Mouse (Mus musculus): ENCODE measurements at regions not wholly inside any gene's neighbourhood (a gene's known extent, or its start where the extent isn't known, plus 50 kb on each side); places are given as distances from the start of the nearest gene placed in this dataset.

- ATAC-seq (replicated peaks; ENCODE audit: poor library complexity, severe bottlenecking), result no peak
Observed at GRCm38 (mm10) chr10:92247449-92247805, 474.8 kb downstream of the Nedd1 start.

GRCm38 (mm10) chr10:92246785-92247448 lies 475.3 kb downstream of the Nedd1 start:
- ATAC-seq (replicated peaks; ENCODE audit: poor library complexity, severe bottlenecking), result no peak

GRCm38 (mm10) chr10:92242714-92243440 lies 479.3 kb downstream of the Nedd1 start:
- no peak for ATAC-seq (replicated peaks; ENCODE audit: poor library complexity, severe bottlenecking)

- ATAC-seq (replicated peaks; ENCODE audit: poor library complexity, severe bottlenecking), result no peak
Observed at GRCm38 (mm10) chr10:92237881-92238280, 484.3 kb downstream of the Nedd1 start.

GRCm38 (mm10) chr10:92232081-92232480 lies 490.1 kb downstream of the Nedd1 start:
- no peak for ATAC-seq (replicated peaks; ENCODE audit: poor library complexity, severe bottlenecking)

- ATAC-seq (replicated peaks; ENCODE audit: poor library complexity, severe bottlenecking), result no peak
Observed at GRCm38 (mm10) chr10:92225818-92226217, 496.4 kb downstream of the Nedd1 start.

- ATAC-seq (replicated peaks; ENCODE audit: poor library complexity, severe bottlenecking), result no peak
Observed at GRCm38 (mm10) chr10:92225071-92225470, 497.1 kb downstream of the Nedd1 start.

- no peak for ATAC-seq (replicated peaks; ENCODE audit: poor library complexity, severe bottlenecking)
Observed at GRCm38 (mm10) chr10:92219310-92219709, 502.9 kb downstream of the Nedd1 start.

- ATAC-seq (replicated peaks; ENCODE audit: poor library complexity, severe bottlenecking), result no peak
Observed at GRCm38 (mm10) chr10:92170856-92171255, 551.4 kb downstream of the Nedd1 start.

GRCm38 (mm10) chr10:92166057-92166456 lies 556.2 kb downstream of the Nedd1 start:
- no peak for ATAC-seq (replicated peaks; ENCODE audit: poor library complexity, severe bottlenecking)

- ATAC-seq (replicated peaks; ENCODE audit: poor library complexity, severe bottlenecking), result no peak
Observed at GRCm38 (mm10) chr10:92164991-92165390, 557.2 kb downstream of the Nedd1 start.

- ATAC-seq (replicated peaks; ENCODE audit: poor library complexity, severe bottlenecking), result no peak
Observed at GRCm38 (mm10) chr10:92164648-92164960, 557.6 kb downstream of the Nedd1 start.

- ATAC-seq (replicated peaks; ENCODE audit: poor library complexity, severe bottlenecking), result no peak
Observed at GRCm38 (mm10) chr10:92163851-92164647, 558.2 kb downstream of the Nedd1 start.

- no peak for ATAC-seq (replicated peaks; ENCODE audit: poor library complexity, severe bottlenecking)
Observed at GRCm38 (mm10) chr10:92163071-92163504, 559.1 kb downstream of the Nedd1 start.

GRCm38 (mm10) chr10:92162473-92163011 lies 559.7 kb downstream of the Nedd1 start:
- ATAC-seq (replicated peaks; ENCODE audit: poor library complexity, severe bottlenecking), result no peak

GRCm38 (mm10) chr10:92161501-92161900 lies 560.7 kb downstream of the Nedd1 start:
- ATAC-seq (replicated peaks; ENCODE audit: poor library complexity, severe bottlenecking), result no peak

- no peak for ATAC-seq (replicated peaks; ENCODE audit: poor library complexity, severe bottlenecking)
Observed at GRCm38 (mm10) chr10:92146263-92146662, 576.0 kb downstream of the Nedd1 start.

GRCm38 (mm10) chr10:92135521-92135920 lies 586.7 kb downstream of the Nedd1 start:
- ATAC-seq (replicated peaks; ENCODE audit: poor library complexity, severe bottlenecking), result no peak

GRCm38 (mm10) chr10:92112790-92113189 lies 609.4 kb downstream of the Nedd1 start:
- ATAC-seq (replicated peaks; ENCODE audit: poor library complexity, severe bottlenecking), result no peak

- no peak for ATAC-seq (replicated peaks; ENCODE audit: poor library complexity, severe bottlenecking)
Observed at GRCm38 (mm10) chr10:92106331-92106730, 615.9 kb downstream of the Nedd1 start.

GRCm38 (mm10) chr10:92103887-92104286 lies 618.3 kb downstream of the Nedd1 start:
- no peak for ATAC-seq (replicated peaks; ENCODE audit: poor library complexity, severe bottlenecking)

Measured in granulocyte monocyte progenitor cell, adult 5-6 weeks (primary cell).